Mouse (Mus musculus) hindbrain, embryonic 12.5 days (tissue): ENCODE results near the gene Gm20388. TPM values are rescaled to one million over a fixed set of nuclear protein-coding genes. Genes with fewer than 3 reads are reported as not detected.

Source experiments
- ATAC-seq: fragments of 200-750 bp; cut with Nextera tagmentation; 2 replicates; pipeline ENCODE4 v1.8.0; 2017; ENCODE audit warnings: moderate TSS enrichment; ENCODE audit not compliant: low FRiP score
- H3K27ac ChIP-seq: fragments of 300-500 bp; sonication (generic); 2 replicates; pipeline ENCODE4 v1.5.1; 2016; ENCODE audit warnings: mild to moderate bottlenecking
- H3K27me3 ChIP-seq: fragments of 300-500 bp; sonication (generic); 2 replicates; pipeline ENCODE4 v1.6.1; 2016; ENCODE audit warnings: mild to moderate bottlenecking
- H3K36me3 ChIP-seq: fragments of 300-500 bp; sonication (generic); 2 replicates; pipeline ENCODE4 v1.6.1; 2016; ENCODE audit warnings: mild to moderate bottlenecking
- H3K4me1 ChIP-seq: fragments of 300-500 bp; sonication (generic); 2 replicates; pipeline ENCODE4 v1.6.1; 2016
- H3K4me2 ChIP-seq: fragments of 300-500 bp; sonication (generic); replicated peaks from 2 replicates; pipeline ENCODE4 v1.6.1; 2016; ENCODE audit warnings: mild to moderate bottlenecking
- H3K4me3 ChIP-seq: fragments of 300-500 bp; sonication (generic); 2 replicates; pipeline ENCODE4 v1.5.1; 2016; ENCODE audit warnings: mild to moderate bottlenecking
- H3K9ac ChIP-seq: fragments of 300-500 bp; sonication (generic); 2 replicates; pipeline ENCODE4 v1.6.1; 2016; ENCODE audit warnings: mild to moderate bottlenecking, moderate library complexity
- H3K9me3 ChIP-seq: fragments of 300-500 bp; sonication (generic); replicated peaks from 2 replicates; pipeline ENCODE4 v1.6.1; 2016; ENCODE audit warnings: mild to moderate bottlenecking
- WGBS: fragments of 180-500 bp; shearing (Covaris S2); methylation state at CpG from one replicate; pipeline ENCODE4 v1.1.7; 2016; 5-methylcytosine and 5-hydroxymethylcytosine counted together
- polyA plus RNA-seq: library from polyadenylated mRNA; unstranded; fragments of >200 nt; fragmentation: Nextera tagmentation; extraction: Ambion mirVana; gene quantifications from 2 replicates; pipeline ENCODE4 v1.2.1, GENCODE M21; 2016

Gene Gm20388
- polyA plus RNA-seq, 1 experiment from 2014 or later, result not detected

DNA sequence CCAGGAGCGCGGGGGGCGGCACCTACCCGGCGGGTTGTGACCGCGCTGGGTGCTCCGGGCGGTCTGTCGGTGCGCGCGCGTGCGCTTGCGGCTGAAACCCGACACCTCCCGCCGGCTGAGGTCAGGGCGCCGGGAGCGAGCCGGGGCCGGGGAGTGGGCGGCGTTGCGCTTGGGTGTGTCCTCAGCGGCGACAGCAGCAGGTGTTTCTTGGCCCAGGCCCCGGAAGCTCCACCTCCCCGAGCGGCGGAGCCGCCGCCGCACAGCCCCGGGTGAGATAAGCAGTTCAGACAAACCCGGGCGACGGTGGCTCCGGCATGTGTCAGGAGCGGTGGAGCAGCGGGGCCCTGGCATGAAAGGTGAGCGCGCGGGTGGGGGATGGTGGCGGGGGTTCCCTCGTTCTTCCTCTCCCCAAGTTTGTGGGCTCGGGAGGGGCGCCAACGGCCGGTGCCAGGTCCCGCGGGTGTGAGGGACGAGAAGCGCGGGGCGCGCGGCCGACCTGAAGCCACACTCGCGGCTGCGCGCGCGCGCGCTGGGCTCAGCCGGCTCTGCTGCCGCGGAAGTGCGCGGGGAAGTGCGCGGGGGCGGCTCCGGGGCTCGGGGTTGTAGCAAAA lies 626.7 kb downstream of the Gm20388 start:
- WGBS, result under 1% methylated on average over 60 of the region's 79 CpGs

DNA sequence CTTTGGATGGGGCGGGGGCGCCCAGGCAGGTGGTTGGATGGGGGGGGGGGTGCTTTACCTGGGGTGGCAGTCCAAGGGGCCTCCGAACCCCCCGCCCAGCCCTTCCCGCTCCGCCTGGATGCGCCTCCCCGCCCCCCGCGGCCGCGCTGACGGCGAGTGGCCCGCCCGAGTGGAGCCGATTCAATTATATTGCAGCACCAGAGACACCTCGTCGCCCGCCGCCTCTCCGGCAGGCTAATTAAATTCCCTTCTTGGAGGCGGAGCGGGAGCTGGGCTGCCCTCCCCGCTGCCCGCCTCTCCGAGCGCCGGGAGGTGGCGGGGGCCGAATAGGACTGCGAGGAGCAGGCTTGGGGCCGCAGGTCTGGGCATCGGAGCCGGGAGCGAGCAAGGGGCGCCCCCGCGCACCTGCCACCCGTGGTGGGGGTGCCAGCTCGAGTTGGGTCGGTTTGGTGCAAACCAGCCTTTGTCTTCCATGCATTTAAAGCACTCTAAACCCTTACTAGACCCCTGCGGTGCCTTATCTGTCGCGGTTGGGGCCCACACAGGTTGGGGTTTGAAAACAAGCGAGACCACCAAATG lies 627.3 kb downstream of the Gm20388 start:
- H3K9me3 ChIP-seq, result no peaks in the 10 kb centered on the region
- peaks cover 8% of the 10 kb centered on the region; the same call in 1 of the 2 replicates for H3K27me3 ChIP-seq
- H3K4me2 ChIP-seq, result peak overlapping the region; percentile 87
- H3K36me3 ChIP-seq, result no peaks in the 10 kb centered on the region
- ATAC-seq, result peak; percentile 48
- peak overlapping the region; percentile 57 for H3K4me3 ChIP-seq
- H3K4me1 ChIP-seq, result peaks cover 94% of the 10 kb centered on the region
- WGBS, result under 1% methylated on average over 33 of the region's 46 CpGs
- H3K9ac ChIP-seq, result peak overlapping the region; percentile 75
- peak overlapping the region; percentile 99 for H3K27ac ChIP-seq

More for the DNA sequence above, 626.7 kb downstream of the Gm20388 start:
- Histone ChIP-seq H3K27me3 (peaks cover 8% of the 10 kb centered on the region; the same call in 1 of the 2 replicates), H3K4me2 (peak overlapping the region; percentile 87), H3K4me3 (peak overlapping the region; percentile 57), H3K9ac (peak overlapping the region; percentile 75), H3K9me3 (no peaks in the 10 kb centered on the region), H3K27ac (peak overlapping the region; percentile 99), H3K36me3 (no peaks in the 10 kb centered on the region), H3K4me1 (peaks cover 94% of the 10 kb centered on the region)
- peak; percentile 6; the same call in 1 of the 2 replicates for ATAC-seq

DNA sequence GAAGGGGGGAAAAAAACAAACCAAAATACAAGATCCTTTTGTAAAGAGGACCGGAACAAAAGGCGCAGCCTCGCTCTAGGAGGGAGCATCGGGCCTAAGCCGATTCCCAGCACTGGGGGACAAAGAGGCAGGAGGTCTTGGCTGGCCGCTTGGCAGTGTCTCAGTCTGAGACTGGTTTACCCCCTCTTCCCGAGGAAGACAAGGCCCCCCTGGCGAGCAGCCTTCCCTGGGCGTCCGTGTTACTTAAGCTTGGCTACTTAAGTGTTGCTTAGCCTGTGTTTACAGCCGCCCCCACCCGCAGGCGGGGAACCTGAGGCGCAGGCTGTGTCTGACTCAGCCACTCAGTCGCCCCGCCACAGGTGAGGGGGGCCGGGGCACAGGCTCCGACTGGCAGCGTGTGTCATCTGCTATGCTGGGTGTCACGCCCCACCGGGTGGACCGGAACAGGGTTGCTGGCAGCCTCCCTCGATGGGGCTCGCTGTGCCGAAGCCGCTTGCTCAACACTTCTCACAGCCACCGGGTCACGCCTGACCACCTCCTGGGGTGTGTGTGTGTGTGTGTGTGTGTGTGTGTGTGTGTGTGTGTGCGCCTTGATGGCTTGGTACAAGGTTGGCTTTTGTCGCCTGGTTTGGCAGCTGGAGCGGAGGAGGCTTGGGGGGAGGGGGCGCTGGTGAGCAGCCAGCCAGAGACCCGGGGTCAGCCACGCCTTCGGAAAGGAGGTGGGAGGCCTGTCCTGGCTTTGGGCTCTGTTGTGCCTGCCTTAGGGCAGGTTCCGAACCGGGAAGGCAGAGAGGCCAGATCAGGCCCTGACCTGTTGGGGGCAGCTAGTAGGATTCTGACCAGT lies 628.0 kb downstream of the Gm20388 start:
- H3K4me3 ChIP-seq, result peak overlapping the region; percentile 57
- H3K27ac ChIP-seq, result peak overlapping the region; percentile 99
- H3K36me3 ChIP-seq, result no peaks in the 10 kb centered on the region
- H3K4me1 ChIP-seq, result peaks cover 94% of the 10 kb centered on the region
- H3K9me3 ChIP-seq, result no peaks in the 10 kb centered on the region
- WGBS, result 3% methylated on average over 33 of the region's 37 CpGs
- H3K9ac ChIP-seq, result peak overlapping the region; percentile 75
- peak overlapping the region; percentile 87 for H3K4me2 ChIP-seq
- peaks cover 7% of the 10 kb centered on the region; the same call in 1 of the 2 replicates for H3K27me3 ChIP-seq
- ATAC-seq, result peak; percentile 41; the same call in 1 of the 2 replicates

DNA sequence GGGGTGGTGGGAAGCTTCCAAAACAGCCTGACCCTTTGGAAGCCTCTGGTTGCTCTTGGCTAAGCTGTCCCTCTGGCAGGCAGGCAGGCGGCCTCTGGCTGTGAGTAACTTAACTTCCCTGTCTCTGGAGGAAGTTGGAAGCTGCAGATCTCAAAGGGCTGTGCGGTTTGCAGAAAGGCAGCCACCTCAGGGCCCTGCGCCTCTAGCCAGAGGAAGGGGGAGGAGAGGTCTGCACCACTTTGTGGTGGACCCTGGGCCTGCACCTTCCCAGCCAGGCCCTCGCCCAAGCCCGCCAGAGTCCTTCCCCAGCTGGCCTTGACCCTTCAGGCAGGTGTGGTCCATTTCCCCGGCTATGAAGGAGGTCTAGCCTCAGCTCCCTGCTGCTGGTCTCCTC lies 628.7 kb downstream of the Gm20388 start:
- Histone ChIP-seq H3K4me3 (peak overlapping the region; percentile 57), H3K36me3 (no peaks in the 10 kb centered on the region), H3K27ac (peak overlapping the region; percentile 99), H3K4me1 (peaks cover 92% of the 10 kb centered on the region), H3K27me3 (0 out of 2 replicates have a peak, but pooled peaks cover 2% of the 10 kb centered on the region), H3K9ac (peak overlapping the region; percentile 75), H3K9me3 (no peaks in the 10 kb centered on the region), H3K4me2 (peak overlapping the region; percentile 87)
- no peak for ATAC-seq
- 33% methylated on average over 6 of the region's 6 CpGs for WGBS

DNA sequence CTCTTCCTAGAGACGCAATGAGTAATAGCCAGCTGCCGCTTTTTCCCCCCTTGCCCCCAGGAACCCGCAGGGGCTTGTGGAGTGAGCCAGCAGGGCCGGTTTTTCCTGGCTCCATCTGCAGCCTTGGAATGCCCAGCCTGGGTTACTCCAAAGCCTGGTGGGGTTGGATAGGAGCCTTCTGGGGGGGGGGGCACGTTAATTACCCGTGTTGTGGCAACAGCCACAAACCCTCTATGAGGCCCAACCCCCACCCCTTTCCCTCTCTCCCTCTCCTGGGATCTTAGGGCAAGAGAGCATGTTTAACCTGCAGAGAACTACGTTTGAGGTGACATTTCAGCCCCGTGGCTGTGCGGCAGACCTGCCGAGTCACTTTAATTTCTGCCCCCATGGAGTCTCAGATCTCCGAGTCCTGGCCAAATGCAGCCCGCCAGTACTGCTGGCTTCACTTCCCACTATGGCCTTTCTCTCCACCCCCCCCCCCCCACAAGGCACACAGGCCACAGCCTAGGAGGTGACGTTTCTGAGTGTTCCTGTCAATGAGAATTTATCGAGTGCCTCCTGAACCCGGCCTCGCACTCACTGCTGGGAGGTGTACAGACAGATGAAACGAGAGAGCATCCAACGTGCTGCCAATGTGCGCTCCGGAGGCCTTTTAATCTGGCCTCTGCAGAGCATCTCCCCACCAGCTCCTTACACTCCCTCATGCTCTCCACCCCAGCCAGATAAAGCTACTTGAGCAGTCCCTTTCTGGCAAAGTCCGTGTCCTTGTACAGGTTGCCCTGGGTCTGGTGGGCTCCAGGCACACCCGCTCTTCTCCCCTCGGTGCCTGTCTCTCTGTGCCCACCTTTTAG lies 629.4 kb downstream of the Gm20388 start:
- Histone ChIP-seq H3K27me3 (no peaks in the 10 kb centered on the region), H3K4me2 (peak overlapping the region; percentile 87), H3K4me1 (peaks cover 87% of the 10 kb centered on the region), H3K9ac (peak overlapping the region; percentile 75), H3K27ac (peak overlapping the region; percentile 99), H3K9me3 (no peaks in the 10 kb centered on the region), H3K4me3 (peak overlapping the region; percentile 57), H3K36me3 (no peaks in the 10 kb centered on the region)
- no peak for ATAC-seq
- 23% methylated on average over 23 of the region's 23 CpGs for WGBS

DNA sequence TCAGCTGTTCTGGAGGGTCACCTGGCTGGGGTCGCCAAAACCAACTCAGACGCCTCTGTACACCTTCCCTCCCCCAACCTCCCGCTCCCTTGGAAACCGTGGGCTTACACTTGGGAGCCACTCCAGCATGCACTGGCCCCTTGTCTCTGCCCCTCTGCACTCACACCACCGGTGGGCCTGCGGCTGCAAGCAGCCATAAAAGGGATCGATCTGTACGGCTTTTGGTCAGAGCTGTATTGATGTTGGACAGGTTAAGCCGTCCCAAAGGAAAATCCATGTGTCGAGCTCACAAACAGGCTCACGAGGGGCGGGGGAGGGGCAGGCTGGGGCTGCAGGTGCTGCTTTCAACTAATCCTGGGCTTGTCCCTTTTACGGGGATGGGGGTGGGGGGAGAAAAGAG lies 632.4 kb downstream of the Gm20388 start:
- no peaks in the 10 kb centered on the region for H3K36me3 ChIP-seq
- peak overlapping the region; percentile 27; the same call in 1 of the 2 replicates for H3K9ac ChIP-seq
- H3K27ac ChIP-seq, result peak overlapping the region; percentile 41; the same call in 1 of the 2 replicates
- no peaks in the 10 kb centered on the region for H3K9me3 ChIP-seq
- peak overlapping the region; percentile 12 for H3K4me2 ChIP-seq
- H3K27me3 ChIP-seq, result no peaks in the 10 kb centered on the region
- H3K4me3 ChIP-seq, result no peak overlapping the region
- 23% methylated on average over 13 of the region's 13 CpGs for WGBS
- H3K4me1 ChIP-seq, result peaks cover 89% of the 10 kb centered on the region
- ATAC-seq, result no peak

DNA sequence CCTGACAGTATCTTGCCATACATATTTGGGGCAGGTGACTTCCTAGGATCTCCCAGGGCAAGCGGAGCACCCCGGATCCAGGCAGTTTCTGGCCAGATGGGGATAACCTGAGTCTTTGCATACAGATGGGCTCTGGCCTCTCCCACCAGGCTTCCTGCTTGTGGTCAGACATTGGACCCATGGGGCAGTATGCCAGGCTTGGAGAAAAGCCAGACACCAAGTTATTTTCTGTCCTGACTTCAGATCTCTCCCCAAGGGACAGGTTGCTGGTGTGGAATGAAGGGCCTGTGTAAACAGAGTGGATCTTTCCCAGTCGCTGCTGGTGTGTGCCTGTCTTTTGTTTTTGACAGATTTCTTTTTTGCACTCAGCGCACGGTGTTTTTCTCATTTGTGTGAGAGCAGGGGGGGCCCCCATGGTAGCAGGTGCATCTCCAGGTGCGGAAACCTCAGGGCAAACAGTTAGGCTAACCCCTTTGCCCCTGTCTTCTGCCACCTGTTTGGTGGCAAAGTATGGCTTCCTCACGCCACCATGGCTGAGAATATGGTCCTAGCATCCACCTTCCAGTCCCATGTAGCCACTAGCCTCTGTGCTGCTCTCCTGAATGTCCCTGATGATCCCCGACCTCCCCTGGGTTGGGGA lies 632.9 kb downstream of the Gm20388 start:
- 62% methylated on average over 8 of the region's 8 CpGs for WGBS
- Histone ChIP-seq H3K27me3 (no peaks in the 10 kb centered on the region), H3K4me1 (peaks cover 89% of the 10 kb centered on the region), H3K4me2 (peak overlapping the region; percentile 12), H3K4me3 (no peak overlapping the region), H3K9me3 (no peaks in the 10 kb centered on the region), H3K36me3 (no peaks in the 10 kb centered on the region), H3K27ac (peak overlapping the region; percentile 41; the same call in 1 of the 2 replicates), H3K9ac (peak overlapping the region; percentile 27; the same call in 1 of the 2 replicates)
- no peak for ATAC-seq

DNA sequence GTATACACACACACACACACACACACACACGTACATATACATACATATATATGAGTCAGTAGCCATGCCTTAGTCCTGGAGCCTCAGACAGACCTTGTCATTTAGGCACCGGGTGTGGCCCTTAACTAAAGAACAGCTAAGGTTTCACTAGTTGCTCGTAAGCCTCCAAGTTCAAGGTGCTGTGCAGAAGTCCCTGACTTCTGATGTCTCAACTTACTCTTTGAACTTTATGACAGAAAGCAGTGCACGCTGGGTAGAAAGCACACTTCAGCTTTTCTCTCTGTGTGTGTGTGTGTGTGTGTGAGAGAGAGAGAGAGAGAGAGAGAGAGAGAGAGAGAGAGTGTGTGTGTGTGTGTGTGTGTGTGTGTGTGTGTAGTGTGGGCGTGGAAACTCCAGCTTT lies 633.5 kb downstream of the Gm20388 start:
- H3K9ac ChIP-seq, result no peak overlapping the region
- no peak overlapping the region for H3K4me3 ChIP-seq
- 89% methylated on average over 5 of the region's 5 CpGs for WGBS
- no peak for ATAC-seq
- no peaks in the 10 kb centered on the region for H3K36me3 ChIP-seq
- H3K9me3 ChIP-seq, result no peaks in the 10 kb centered on the region
- H3K4me1 ChIP-seq, result peaks cover 89% of the 10 kb centered on the region
- no peak overlapping the region for H3K27ac ChIP-seq
- no peak overlapping the region for H3K4me2 ChIP-seq
- H3K27me3 ChIP-seq, result no peaks in the 10 kb centered on the region

DNA sequence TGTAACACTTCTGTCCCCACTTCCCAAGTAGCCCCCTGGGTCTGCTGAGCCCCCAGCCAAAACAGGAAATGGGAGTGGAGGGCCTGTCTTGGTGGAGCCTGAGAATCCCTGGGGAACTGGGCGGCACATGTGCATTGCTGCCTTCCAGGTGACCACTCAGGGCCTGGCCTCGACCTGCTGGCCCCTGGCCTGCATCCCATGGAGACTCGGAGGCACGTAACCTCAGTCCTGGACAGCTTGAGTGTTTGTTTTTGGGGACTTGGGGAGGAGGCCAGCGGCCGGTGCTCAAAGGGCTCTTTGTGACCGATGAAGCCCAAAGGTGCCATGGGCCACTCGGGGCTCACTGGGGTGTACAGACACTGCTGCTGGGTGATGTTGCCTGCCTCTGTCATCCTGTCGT lies 636.9 kb downstream of the Gm20388 start:
- Histone ChIP-seq H3K4me1 (peaks cover 93% of the 10 kb centered on the region), H3K36me3 (no peaks in the 10 kb centered on the region), H3K27me3 (no peaks in the 10 kb centered on the region), H3K4me2 (0 out of 2 replicates have a peak overlapping the region, but pooled peaks have one; percentile 54), H3K4me3 (no peak overlapping the region), H3K27ac (peak overlapping the region; percentile 96), H3K9ac (peak overlapping the region; percentile 23; the same call in 1 of the 2 replicates), H3K9me3 (no peaks in the 10 kb centered on the region)
- no peak for ATAC-seq
- WGBS, result 56% methylated on average over 9 of the region's 9 CpGs

DNA sequence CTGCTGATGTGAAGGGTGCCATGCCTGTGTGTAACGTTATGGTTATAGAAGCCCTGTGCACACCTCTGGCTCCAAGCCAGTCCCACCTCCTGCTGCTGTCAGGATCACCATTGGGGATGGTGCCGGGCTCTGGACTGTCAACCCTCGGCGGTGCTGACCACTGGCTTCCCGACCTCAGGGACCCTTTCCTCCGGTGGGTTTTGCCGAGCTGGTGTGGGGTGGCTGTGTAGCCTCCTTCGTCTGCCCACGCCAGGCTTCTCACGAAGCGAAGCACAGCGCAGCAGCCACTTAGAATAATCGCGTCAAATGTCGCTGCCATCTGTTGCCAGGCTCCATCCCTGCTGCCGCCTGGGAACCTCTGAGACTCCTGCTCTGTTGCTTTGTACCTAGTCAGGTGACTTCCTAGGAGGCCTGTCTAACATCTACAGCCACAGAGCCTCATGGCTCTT lies 637.7 kb downstream of the Gm20388 start:
- peak overlapping the region; percentile 96 for H3K27ac ChIP-seq

More for the DNA sequence above, 637.7 kb downstream of the Gm20388 start:
- H3K4me2 ChIP-seq, result peak overlapping the region; percentile 54; the same call in 1 of the 2 replicates
- WGBS, result 38% methylated on average over 16 of the region's 16 CpGs
- H3K9ac ChIP-seq, result 0 out of 2 replicates have a peak overlapping the region, but pooled peaks have one; percentile 23
- H3K4me3 ChIP-seq, result no peak overlapping the region
- H3K4me1 ChIP-seq, result peaks cover 93% of the 10 kb centered on the region
- no peaks in the 10 kb centered on the region for H3K36me3 ChIP-seq
- H3K9me3 ChIP-seq, result no peaks in the 10 kb centered on the region
- ATAC-seq, result no peak
- H3K27me3 ChIP-seq, result no peaks in the 10 kb centered on the region
